Mouse (Mus musculus) liver, embryonic 14.5 days (tissue): Measurements from ENCODE around the gene Bcr. TPM values are rescaled to one million over a fixed set of nuclear protein-coding genes. Genes with fewer than 3 reads are reported as not detected.
A peak's percentile ranks its signal among the peaks of the same experiment; 100 is the strongest.

Experiments used
- ATAC-seq: fragments of 200-750 bp; cut with Nextera tagmentation; 2 replicates; pipeline ENCODE4 v1.8.0; 2017; ENCODE audit warnings: moderate number of reproducible peaks, mild to moderate bottlenecking, moderate library complexity; ENCODE audit not compliant: insufficient read depth
- DNase-seq, 3 experiments: peaks; one replicate each; pipeline ENCODE4 v3.0.0-alpha.2; 2012 to 2013; ENCODE audit warnings: low read depth in 3 of 3, low spot score in 3 of 3
- H3K27ac ChIP-seq: fragments of 300-500 bp; sonication (generic); 2 replicates; pipeline ENCODE4 v1.5.1; 2014; ENCODE audit warnings: moderate library complexity, mild to moderate bottlenecking, control low read depth, inconsistent platforms
- H3K27me3 ChIP-seq: fragments of 300-500 bp; sonication (generic); 2 replicates; pipeline ENCODE4 v1.6.1; 2014; ENCODE audit warnings: mild to moderate bottlenecking, low read length, moderate library complexity; ENCODE audit not compliant: control insufficient read depth, insufficient read depth
- H3K36me3 ChIP-seq: fragments of 300-500 bp; sonication (generic); replicated peaks from 2 replicates; pipeline ENCODE4 v1.6.1; 2014; ENCODE audit warnings: low read depth; ENCODE audit not compliant: control insufficient read depth, insufficient read depth
- H3K4me1 ChIP-seq, 2 experiments: fragments of 200-500 bp in 1 of 2; fragments of 300-500 bp in 1 of 2; sonication (generic) in 1 of 2; replicated peaks; 2 replicates each; pipeline ENCODE4 v1.6.1; 2012 to 2014; ENCODE audit warnings: antibody characterized with exemption in 1 of 2, inconsistent platforms in 1 of 2, low read length in 1 of 2; ENCODE audit not compliant: control insufficient read depth in 2 of 2, insufficient read depth in 2 of 2
- H3K4me2 ChIP-seq: fragments of 300-500 bp; sonication (generic); 2 replicates; pipeline ENCODE4 v1.6.1; 2014; ENCODE audit warnings: low read depth, mild to moderate bottlenecking, control low read depth, moderate library complexity
- H3K4me3 ChIP-seq, 2 experiments: fragments of 200-500 bp in 1 of 2; fragments of 300-500 bp in 1 of 2; sonication (generic) in 1 of 2; 2 replicates each; pipeline ENCODE4 v1.5.1; 2012 to 2014; ENCODE audit warnings: low read depth in 2 of 2, low read length in 2 of 2, mild to moderate bottlenecking in 2 of 2, control low read depth in 1 of 2, inconsistent platforms in 1 of 2, moderate library complexity in 1 of 2; ENCODE audit not compliant: insufficient read depth in 1 of 2
- H3K9ac ChIP-seq: fragments of 300-500 bp; sonication (generic); replicated peaks from 2 replicates; pipeline ENCODE4 v1.6.1; 2014; ENCODE audit warnings: mild to moderate bottlenecking, control low read depth, moderate library complexity
- H3K9me3 ChIP-seq: fragments of 300-500 bp; sonication (generic); 2 replicates; pipeline ENCODE4 v1.6.1; 2016; ENCODE audit warnings: low read length, mixed read lengths; ENCODE audit not compliant: control insufficient read depth
- CTCF ChIP-seq: IDR thresholded peaks from 2 replicates; pipeline ENCODE4 v1.5.1; 2016; ENCODE audit warnings: antibody characterized with exemption, low read depth, control low read depth
- EP300 ChIP-seq: IDR thresholded peaks from 2 replicates; pipeline ENCODE4 v1.6.1; 2016; ENCODE audit warnings: antibody characterized with exemption, low read depth
- WGBS: fragments of 180-500 bp; shearing (Covaris S2); extraction: QIAGEN DNeasy Blood & Tissue Kit; methylation state at CpG from one replicate; pipeline ENCODE4 v1.1.7; 2014; ENCODE audit not compliant: insufficient replicate concordance; 5-methylcytosine and 5-hydroxymethylcytosine counted together
- polyA plus RNA-seq, 2 experiments: library from polyadenylated mRNA; depleted of rRNA in 1 of 2; stranded (reverse) in 1 of 2; unstranded in 1 of 2; fragments of >200 nt; fragmentation: Nextera tagmentation in 1 of 2; extraction: Ambion mirVana in 1 of 2; gene quantifications; 2 replicates each; pipeline versions ENCODE4 v1.2.1 to v1.2.3; 2012 to 2014

Bcr gene
- polyA plus RNA-seq, 2 experiments = 0.85 to 3.5 TPM

- 55% methylated on average over 10 of the region's 10 CpGs for whole genome bisulfite sequencing
- Histone ChIP-seq H3K4me1 (no peaks in the 10 kb centered on the region), H3K36me3 (no peaks in the 10 kb centered on the region), H3K9me3 (no peaks in the 10 kb centered on the region), H3K4me3 (no peak overlapping the region), H3K27me3 (no peaks in the 10 kb centered on the region), H3K4me2 (no peak overlapping the region), H3K9ac (no peak overlapping the region), H3K27ac (no peak overlapping the region)
- DNase-seq (no peak), ATAC-seq (no peak)
- TF ChIP-seq EP300 = no peak
- no peak for TF ChIP-seq CTCF
Observed at GRCm38 (mm10) chr10:75146619-75147018, 86.2 kb downstream of the Bcr start.

DNA sequence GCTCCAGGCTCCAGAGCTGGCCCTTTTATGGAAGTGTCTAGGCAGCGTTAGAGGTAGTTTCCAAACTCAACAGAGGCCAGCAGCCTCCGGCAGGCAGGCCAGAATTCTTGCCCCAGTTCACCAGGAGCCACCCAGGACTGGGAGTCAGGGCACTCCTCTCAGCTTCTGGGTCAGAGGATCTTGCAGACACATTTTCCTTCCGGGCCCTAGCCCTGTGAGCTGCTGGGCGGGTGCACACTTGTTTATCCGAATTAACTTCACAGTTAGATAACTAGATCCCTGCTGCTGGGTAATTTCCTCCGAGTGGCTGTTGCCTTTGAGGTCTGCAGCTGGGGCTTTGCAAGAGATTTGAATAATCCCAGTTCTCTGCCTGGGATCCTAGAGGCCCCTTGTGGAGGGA, 87.9 kb downstream of the Bcr start:
- Histone ChIP-seq H3K4me2 (no peak overlapping the region), H3K4me1 (no peaks in the 10 kb centered on the region), H3K36me3 (no peaks in the 10 kb centered on the region), H3K27me3 (no peaks in the 10 kb centered on the region), H3K9me3 (no peaks in the 10 kb centered on the region), H3K9ac (no peak overlapping the region), H3K27ac (no peak overlapping the region), H3K4me3 (no peak overlapping the region)
- ATAC-seq = no peak
- WGBS = 45% methylated on average over 6 of the region's 6 CpGs
- TF ChIP-seq EP300 (no peak), CTCF (no peak)
- no peak for DNase-seq

DNA sequence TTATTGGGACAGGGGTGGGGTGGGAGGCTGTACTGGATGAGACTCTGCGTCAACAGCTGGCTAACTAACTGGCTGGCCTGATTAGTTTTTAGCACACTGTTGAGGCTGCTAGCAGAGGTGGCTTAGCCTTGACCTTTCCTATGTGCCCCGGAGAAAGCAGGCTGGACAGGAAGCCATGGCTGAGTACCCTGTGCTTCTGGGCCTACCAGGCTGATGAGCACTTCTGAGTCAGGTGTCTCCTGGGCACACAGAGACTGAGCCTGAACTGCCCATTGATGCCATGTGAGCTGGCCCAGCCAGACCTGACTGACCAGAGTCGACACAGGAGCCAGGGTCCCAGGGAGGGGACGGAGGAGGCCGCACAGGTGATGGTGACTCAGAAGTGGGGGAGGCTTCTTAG, 90.0 kb downstream of the Bcr start:
- Histone ChIP-seq H3K4me3 (no peak overlapping the region), H3K27ac (no peak overlapping the region), H3K9me3 (no peaks in the 10 kb centered on the region), H3K27me3 (no peaks in the 10 kb centered on the region), H3K9ac (no peak overlapping the region), H3K4me2 (no peak overlapping the region), H3K4me1 (no peaks in the 10 kb centered on the region), H3K36me3 (no peaks in the 10 kb centered on the region)
- WGBS = 63% methylated on average over 5 of the region's 5 CpGs
- DNase-seq = no peak
- TF ChIP-seq CTCF = no peak
- TF ChIP-seq EP300 = no peak
- ATAC-seq = no peak

DNA sequence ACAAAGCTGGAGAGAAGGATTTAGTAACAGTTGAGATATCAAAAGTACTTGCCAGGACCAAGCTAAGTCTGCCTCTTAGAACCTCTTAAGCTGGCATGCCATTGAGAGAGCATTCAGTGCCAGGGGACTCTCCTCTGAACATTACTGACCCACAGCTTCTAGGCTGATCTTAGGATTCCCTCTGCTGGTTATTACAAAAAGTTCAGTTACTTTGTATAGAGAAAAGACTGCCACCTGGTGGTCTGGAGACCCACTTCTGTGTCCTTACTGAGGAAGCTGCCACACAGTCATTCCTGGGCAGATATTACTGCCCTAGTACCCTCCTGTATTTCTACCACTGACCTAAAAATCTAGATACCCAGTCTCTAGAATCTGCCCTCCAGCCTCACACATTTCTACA, 90.9 kb downstream of the Bcr start:
- ATAC-seq (no peak), DNase-seq (peak; percentile 26 to 37 (median 31))
- Histone ChIP-seq H3K4me2 (no peak overlapping the region), H3K27ac (no peak overlapping the region), H3K4me3 (no peak overlapping the region), H3K36me3 (no peaks in the 10 kb centered on the region), H3K9me3 (no peaks in the 10 kb centered on the region), H3K27me3 (no peaks in the 10 kb centered on the region), H3K9ac (no peak overlapping the region), H3K4me1 (no peaks in the 10 kb centered on the region)
- peak; percentile 69 for TF ChIP-seq CTCF
- no peak for TF ChIP-seq EP300

- no peak overlapping the region for H3K4me2 ChIP-seq
- no peak for TF ChIP-seq CTCF
- TF ChIP-seq EP300 = no peak
- no peaks in the 10 kb centered on the region for H3K4me1 ChIP-seq
- 81% methylated on average over 6 of the region's 6 CpGs for WGBS
- no peak for ATAC-seq
- no peak overlapping the region for H3K9ac ChIP-seq
- no peaks in the 10 kb centered on the region for H3K9me3 ChIP-seq
- H3K27ac ChIP-seq = no peak overlapping the region
- DNase-seq = no peak
- no peaks in the 10 kb centered on the region for H3K36me3 ChIP-seq
- H3K27me3 ChIP-seq = no peaks in the 10 kb centered on the region
- H3K4me3 ChIP-seq = no peak overlapping the region
Observed at GRCm38 (mm10) chr10:75156835-75157234, 96.4 kb downstream of the Bcr start.

DNA sequence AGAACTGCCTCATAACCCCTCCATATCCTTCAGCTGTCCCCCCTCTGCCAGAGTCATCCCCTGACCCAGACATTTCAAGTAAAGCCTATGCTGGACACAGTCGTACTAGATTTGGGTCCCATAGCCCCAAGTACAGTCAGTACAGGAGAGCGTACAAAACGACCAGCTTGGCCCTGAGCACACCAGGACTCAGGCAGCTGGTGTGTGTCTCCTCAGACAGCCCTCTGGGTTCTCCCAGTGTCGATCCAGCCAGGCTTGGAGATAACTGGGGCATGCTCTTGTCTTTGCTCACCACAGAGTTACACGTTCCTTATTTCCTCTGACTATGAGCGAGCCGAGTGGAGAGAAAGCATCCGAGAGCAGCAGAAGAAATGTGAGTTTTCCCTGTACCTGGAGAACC, 97.3 kb downstream of the Bcr start:
- no peaks in the 10 kb centered on the region for H3K9me3 ChIP-seq
- WGBS = 70% methylated on average over 8 of the region's 8 CpGs
- no peak overlapping the region for H3K27ac ChIP-seq
- H3K4me1 ChIP-seq = no peaks in the 10 kb centered on the region
- DNase-seq (no peak), ATAC-seq (no peak)
- TF ChIP-seq CTCF (no peak), EP300 (no peak)
- H3K4me2 ChIP-seq = no peak overlapping the region
- no peak overlapping the region for H3K4me3 ChIP-seq
- H3K36me3 ChIP-seq = no peaks in the 10 kb centered on the region
- H3K27me3 ChIP-seq = no peaks in the 10 kb centered on the region
- H3K9ac ChIP-seq = no peak overlapping the region
